Mouse (Mus musculus) spleen, postnatal 14 days (tissue): Measurements from ENCODE around the gene H2afv.
A peak's percentile ranks its signal among the peaks of the same experiment; 100 is the strongest.
"Not testable (repeated sequence)": the region's sequence is repeated elsewhere in the genome, so short reads cannot be mapped to it uniquely, and the experiment has no call there.

ENCODE experiments used
- DNase-seq, 2 experiments: peaks; one replicate each; pipeline ENCODE4 v3.0.0; 2021 to 2022; ENCODE audit warnings: low spot score in 2 of 2

H2afv gene

GRCm38 (mm10) chr11:6415551-6416404 lies 28.5 kb downstream of the H2afv start:
- peak; percentile 98 to 99 for DNase-seq

DNA sequence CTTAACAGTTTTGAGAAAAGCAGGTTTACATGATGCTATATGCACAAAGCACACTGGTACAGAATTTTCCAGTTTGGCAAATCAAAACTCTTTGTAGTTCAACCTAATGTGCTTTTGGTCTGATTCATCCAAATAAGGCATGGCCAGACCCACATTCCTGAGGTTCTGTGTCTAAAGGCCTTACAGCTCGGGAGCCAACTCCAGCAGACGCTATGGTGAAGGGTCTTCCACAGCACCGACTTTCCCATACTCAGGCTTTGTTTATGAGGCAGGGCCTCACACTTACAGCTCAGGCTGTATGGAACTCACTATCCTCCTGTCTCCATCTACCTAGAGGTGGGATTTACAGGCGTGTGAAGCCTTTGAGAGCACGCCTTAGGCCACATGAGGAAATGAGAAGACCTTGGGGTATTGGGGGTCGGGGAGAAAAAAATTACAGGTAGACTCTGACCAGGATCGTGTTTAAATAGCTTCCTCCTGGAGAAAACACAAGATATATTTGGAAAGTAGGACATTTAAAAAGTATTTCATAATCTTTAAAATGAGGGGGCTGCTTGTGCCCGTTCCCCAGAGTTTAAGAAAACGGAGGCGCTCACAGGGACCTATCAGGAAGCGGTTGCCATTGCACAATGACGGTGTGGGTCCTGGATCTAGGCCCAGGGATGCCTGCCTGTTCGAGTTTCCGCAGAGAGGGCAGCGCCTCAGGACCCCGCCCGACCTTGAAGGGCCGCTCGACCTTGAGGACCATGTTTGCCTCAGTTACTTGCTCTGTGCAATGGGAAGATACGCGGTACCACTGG lies 29.3 kb downstream of the H2afv start, which contains the start of gene Ppia:
TSS of gene Ppia (plus strand) at position 693 of the 800 bp plus-strand sequence.
- DNase-seq, result no peak

- no peak for DNase-seq
These were observed 31.0 kb downstream of the H2afv start for GRCm38 (mm10) chr11:6413264-6413663.

- peak; percentile 45 to 65 for DNase-seq
These were observed 32.6 kb downstream of the H2afv start for GRCm38 (mm10) chr11:6411684-6412083.

DNA sequence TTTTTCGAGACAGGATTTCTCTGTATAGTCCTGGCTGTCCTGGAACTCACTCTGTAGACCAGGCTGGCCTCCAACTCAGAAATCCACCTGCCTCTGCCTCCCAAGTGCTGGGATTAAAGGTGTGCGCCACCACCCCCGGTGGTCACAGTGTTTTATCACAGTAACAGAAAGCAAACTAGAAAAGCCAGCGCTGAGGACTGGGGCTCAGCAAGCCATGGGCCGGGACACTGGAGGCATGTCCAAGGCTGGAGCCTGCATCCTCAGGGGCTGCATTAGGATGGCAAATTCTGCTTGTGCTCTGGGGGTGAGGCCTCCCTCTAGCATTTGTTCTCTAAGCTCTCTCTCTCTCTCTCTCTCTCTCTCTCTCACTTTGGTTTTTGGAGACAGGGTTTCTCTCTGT lies 33.5 kb downstream of the H2afv start:
- DNase-seq, result not testable (repeated sequence)

GRCm38 (mm10) chr11:6410050-6410602 lies 34.1 kb downstream of the H2afv start:
- DNase-seq, result no peak

- DNase-seq, result no peak
These were observed 37.1 kb downstream of the H2afv start for GRCm38 (mm10) chr11:6407162-6407621.

GRCm38 (mm10) chr11:6406251-6407161 lies 37.7 kb downstream of the H2afv start:
- no peak for DNase-seq

DNA sequence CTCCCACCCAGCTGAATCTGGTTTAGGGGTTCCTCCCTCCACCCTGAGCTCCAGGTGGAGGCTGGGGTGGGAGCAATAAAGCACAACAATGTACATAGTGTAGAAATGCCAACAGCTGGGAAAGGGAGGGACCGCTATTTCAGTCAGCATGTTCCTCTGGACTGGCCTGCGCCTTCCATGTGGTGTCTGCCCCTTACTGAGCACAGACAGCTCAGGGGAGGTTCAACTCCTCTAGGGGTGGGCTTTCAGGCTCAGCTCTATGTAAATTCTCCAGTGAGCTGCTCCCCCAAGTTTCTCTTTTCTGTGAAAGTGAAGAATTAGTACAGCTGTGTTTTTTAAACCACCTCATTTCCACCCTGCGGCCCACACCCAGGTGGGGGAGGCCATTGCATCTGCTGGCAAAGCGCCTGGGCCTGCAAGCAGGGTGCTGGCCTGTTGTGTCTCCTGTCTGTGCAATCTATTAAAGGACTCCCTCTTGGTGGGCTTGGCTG lies 38.6 kb downstream of the H2afv start:
- DNase-seq, result no peak

GRCm38 (mm10) chr11:6404699-6405566 lies 39.3 kb downstream of the H2afv start:
- no peak for DNase-seq

- DNase-seq, result no peak
These were observed 40.3 kb downstream of the H2afv start for GRCm38 (mm10) chr11:6403830-6404405.

DNA sequence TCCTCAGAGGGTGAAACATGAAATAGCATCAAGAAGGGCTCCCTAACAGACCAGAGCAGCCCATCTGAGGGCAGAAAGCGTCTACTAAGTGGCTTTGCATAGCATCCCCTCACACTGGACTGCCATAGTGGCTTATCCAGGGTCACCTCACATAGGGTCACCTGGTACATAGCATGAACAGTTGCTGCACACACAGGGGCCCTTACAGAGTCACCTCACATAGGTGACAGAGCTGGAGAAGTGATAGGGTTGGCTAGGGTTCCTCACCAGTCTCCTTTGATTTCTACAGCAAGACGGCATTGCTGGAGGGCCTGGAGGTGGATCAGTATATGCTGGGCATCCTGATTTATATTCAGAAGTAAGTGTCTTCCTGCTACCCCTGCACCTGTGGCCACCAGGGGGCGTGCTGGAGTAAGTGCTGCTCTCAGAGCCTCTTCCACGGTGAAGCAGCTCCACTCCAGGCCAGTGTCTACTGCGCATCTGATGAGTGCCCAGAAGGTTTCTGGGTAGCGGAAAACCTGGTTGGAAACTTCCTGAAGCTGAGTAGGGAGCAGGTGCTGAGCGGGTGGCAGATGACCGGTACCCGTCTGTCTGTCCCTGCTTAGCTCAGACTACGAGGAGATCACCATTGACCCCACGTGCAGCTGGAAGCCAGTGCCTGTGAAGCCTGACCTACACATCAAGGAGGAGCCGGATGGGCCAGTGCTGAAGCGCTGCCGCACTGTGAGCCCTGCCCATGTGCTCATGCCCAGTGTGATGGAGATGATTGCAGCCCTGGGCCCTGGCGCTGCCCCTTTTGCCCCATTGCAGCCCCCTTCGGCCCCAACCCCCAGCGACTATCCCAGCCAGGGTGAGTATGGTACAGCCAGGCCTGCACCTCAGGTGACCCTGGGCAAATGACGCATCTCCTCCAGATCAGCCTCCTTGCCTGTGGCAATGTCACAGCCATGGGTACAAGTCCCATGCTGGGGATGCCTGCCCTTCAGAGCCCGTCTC lies 41.4 kb downstream of the H2afv start:
- peak; percentile 67 to 82 for DNase-seq

DNA sequence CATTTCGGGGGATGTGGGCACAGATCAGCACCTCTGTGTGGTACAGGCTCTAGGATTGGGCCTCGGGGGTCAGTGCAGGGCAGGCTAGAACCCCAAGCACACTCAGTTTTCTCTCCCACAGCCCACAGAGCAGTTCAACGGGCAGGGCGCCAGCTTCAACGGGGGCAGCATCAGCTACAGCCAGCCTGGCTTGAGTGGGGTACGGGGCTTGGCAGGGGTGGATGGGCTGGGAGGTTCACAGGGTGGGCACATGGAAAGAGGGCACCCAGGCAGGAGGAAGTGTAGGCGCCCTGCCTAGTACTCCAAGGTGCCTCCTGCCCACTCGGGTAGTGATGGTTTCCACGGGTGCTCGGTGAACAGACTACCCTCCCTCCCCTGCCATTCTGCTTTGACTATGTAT lies 46.1 kb downstream of the H2afv start:
- DNase-seq, result no peak

DNA sequence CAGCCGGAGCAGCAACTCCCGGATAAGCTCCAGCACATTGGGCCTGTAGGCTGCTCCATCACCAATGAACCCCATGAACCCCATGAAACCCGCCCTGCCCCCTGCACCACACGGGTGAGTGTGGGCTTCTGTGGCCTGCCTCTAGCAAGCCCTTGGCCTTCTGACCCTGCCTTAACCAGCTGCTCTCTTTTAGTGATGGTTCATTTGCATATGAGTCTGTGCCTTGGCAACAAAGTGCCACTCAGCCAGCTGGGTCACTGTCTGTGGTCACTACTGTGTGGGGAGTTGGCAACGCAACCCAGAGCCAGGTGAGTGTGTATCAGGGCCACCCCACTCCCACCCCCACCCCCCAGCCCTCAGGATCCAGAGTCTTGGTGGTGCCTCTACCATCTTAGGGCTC lies 48.7 kb downstream of the H2afv start:
- DNase-seq, result no peak

GRCm38 (mm10) chr11:6393866-6394265 lies 50.4 kb downstream of the H2afv start:
- no peak for DNase-seq

DNA sequence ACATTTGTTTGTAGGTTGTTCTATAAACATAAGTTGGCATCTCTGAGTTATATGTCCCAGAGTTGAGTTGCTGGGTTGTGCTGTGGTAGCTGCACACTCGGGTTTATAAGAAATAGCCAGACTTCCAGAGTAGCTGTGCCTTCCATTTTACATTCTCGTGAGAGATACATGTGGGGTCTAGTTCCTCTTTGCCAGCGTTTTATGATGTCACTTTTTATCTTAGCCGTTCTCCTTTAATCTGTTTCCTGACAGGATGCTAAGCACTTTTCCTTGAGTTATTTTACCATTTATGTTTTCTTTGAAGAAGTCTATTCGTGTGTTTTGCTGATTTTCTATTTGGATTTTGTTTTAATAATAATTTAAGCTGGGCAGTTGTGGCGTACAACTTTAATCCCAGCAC lies 51.4 kb downstream of the H2afv start:
- DNase-seq, result no peak

- DNase-seq, result peak in 1 of 2 experiments; percentile 31
These were observed 52.5 kb downstream of the H2afv start for GRCm38 (mm10) chr11:6391516-6392276.
